Mouse (Mus musculus) heart, embryonic 12.5 days (tissue): ENCODE measurements around the gene Klhl35. TPM values are rescaled to one million over a fixed set of nuclear protein-coding genes. Genes with fewer than 3 reads are reported as not detected.

ENCODE experiments used
- ATAC-seq: fragments of 200-750 bp; cut with Nextera tagmentation; 2 replicates; pipeline ENCODE4 v1.8.0; 2017; ENCODE audit warnings: moderate TSS enrichment, moderate library complexity; ENCODE audit not compliant: insufficient number of reproducible peaks, low FRiP score
- H3K27ac ChIP-seq: fragments of 300-500 bp; sonication (generic); 2 replicates; pipeline ENCODE4 v1.5.1; 2016; ENCODE audit warnings: mild to moderate bottlenecking, moderate library complexity; ENCODE audit not compliant: poor library complexity, severe bottlenecking
- H3K27me3 ChIP-seq: fragments of 300-500 bp; sonication (generic); replicated peaks from 2 replicates; pipeline ENCODE4 v1.6.1; 2016; ENCODE audit warnings: mild to moderate bottlenecking, moderate library complexity
- H3K36me3 ChIP-seq: fragments of 300-500 bp; sonication (generic); 2 replicates; pipeline ENCODE4 v1.6.1; 2016; ENCODE audit warnings: mild to moderate bottlenecking, moderate library complexity
- H3K4me1 ChIP-seq: fragments of 300-500 bp; sonication (generic); replicated peaks from 2 replicates; pipeline ENCODE4 v1.6.1; 2016; ENCODE audit warnings: mild to moderate bottlenecking
- H3K4me2 ChIP-seq: fragments of 300-500 bp; sonication (generic); 2 replicates; pipeline ENCODE4 v1.6.1; 2016; ENCODE audit warnings: mild to moderate bottlenecking, moderate library complexity
- H3K4me3 ChIP-seq: fragments of 300-500 bp; sonication (generic); 2 replicates; pipeline ENCODE4 v1.5.1; 2016; ENCODE audit warnings: mild to moderate bottlenecking
- H3K9ac ChIP-seq: fragments of 300-500 bp; sonication (generic); 2 replicates; pipeline ENCODE4 v1.6.1; 2016; ENCODE audit warnings: mild to moderate bottlenecking, moderate library complexity
- H3K9me3 ChIP-seq: fragments of 300-500 bp; sonication (generic); replicated peaks from 2 replicates; pipeline ENCODE4 v1.6.1; 2016; ENCODE audit warnings: mild to moderate bottlenecking, moderate library complexity
- WGBS: fragments of 180-500 bp; shearing (Covaris S2); methylation state at CpG from one replicate; pipeline ENCODE4 v1.1.7; 2016; 5-methylcytosine and 5-hydroxymethylcytosine counted together
- polyA plus RNA-seq: library from polyadenylated mRNA; unstranded; fragments of >200 nt; fragmentation: Nextera tagmentation; extraction: Ambion mirVana; gene quantifications from 2 replicates; pipeline ENCODE4 v1.2.1, GENCODE M21; 2016

The Klhl35 gene
- polyA plus RNA-seq, 1 experiment from 2014 or later = 1.3 TPM

- Histone ChIP-seq H3K36me3 (peaks cover 23% of the 10 kb centered on the region), H3K27ac (no peak overlapping the region), H3K27me3 (no peaks in the 10 kb centered on the region), H3K9ac (no peak overlapping the region), H3K4me1 (peaks cover 23% of the 10 kb centered on the region), H3K9me3 (no peaks in the 10 kb centered on the region), H3K4me2 (no peak overlapping the region), H3K4me3 (no peak overlapping the region)
- ATAC-seq = no peak
- WGBS = 52% methylated on average over 3 of the region's 3 CpGs
Measured at GRCm38 (mm10) chr7:99449751-99450150, 16.1 kb upstream of the Klhl35 start.

DNA sequence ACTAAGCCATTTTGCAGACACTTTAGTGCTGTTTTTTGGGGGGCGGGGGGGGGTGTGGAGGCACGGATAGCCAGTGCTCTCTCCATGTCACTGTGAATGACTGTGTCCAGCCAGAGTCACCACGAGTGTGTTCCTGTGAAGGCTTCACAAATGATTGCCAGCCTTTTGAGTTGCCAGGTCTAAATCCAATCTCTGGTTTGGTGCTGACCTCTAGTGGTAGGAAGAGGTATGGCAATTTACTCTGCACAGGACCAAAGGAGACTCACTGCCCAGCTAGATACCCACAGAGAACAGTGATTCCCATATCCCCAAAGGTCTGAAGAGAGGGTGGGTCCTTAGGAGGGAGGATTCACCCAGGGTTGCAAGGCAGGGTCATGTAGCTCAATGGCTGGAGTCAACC is 15.1 kb upstream of the Klhl35 start:
- no peak overlapping the region for H3K27ac ChIP-seq
- 0% methylated on average over 3 of the region's 3 CpGs for WGBS
- H3K4me3 ChIP-seq = no peak overlapping the region
- H3K9ac ChIP-seq = no peak overlapping the region
- H3K9me3 ChIP-seq = no peaks in the 10 kb centered on the region
- no peaks in the 10 kb centered on the region for H3K27me3 ChIP-seq
- peaks cover 19% of the 10 kb centered on the region for H3K4me1 ChIP-seq
- peaks cover 31% of the 10 kb centered on the region for H3K36me3 ChIP-seq
- H3K4me2 ChIP-seq = no peak overlapping the region
- no peak for ATAC-seq

GRCm38 (mm10) chr7:99452859-99453258 is 12.9 kb upstream of the Klhl35 start:
- no peaks in the 10 kb centered on the region for H3K9me3 ChIP-seq
- H3K27ac ChIP-seq = no peak overlapping the region
- H3K36me3 ChIP-seq = peaks cover 51% of the 10 kb centered on the region
- peak overlapping the region; percentile 13; the same call in 1 of the 2 replicates for H3K9ac ChIP-seq
- H3K4me3 ChIP-seq = no peak overlapping the region
- no peak overlapping the region for H3K4me2 ChIP-seq
- 62% methylated on average over 7 of the region's 7 CpGs for WGBS
- ATAC-seq = no peak
- H3K27me3 ChIP-seq = no peaks in the 10 kb centered on the region
- H3K4me1 ChIP-seq = peaks cover 16% of the 10 kb centered on the region

- no peak for ATAC-seq
- Histone ChIP-seq H3K9ac (no peak overlapping the region), H3K27ac (no peak overlapping the region), H3K4me2 (no peak overlapping the region), H3K4me1 (peaks cover 16% of the 10 kb centered on the region), H3K36me3 (peaks cover 52% of the 10 kb centered on the region), H3K27me3 (no peaks in the 10 kb centered on the region), H3K9me3 (no peaks in the 10 kb centered on the region), H3K4me3 (no peak overlapping the region)
- WGBS = 76% methylated on average over 4 of the region's 4 CpGs
Measured at GRCm38 (mm10) chr7:99454044-99454443, 11.8 kb upstream of the Klhl35 start.

- WGBS = 86% methylated on average over 8 of the region's 8 CpGs
- Histone ChIP-seq H3K27ac (no peak overlapping the region), H3K9me3 (no peaks in the 10 kb centered on the region), H3K27me3 (no peaks in the 10 kb centered on the region), H3K36me3 (peaks cover 81% of the 10 kb centered on the region), H3K4me1 (no peaks in the 10 kb centered on the region), H3K4me3 (no peak overlapping the region), H3K9ac (no peak overlapping the region), H3K4me2 (no peak overlapping the region)
- ATAC-seq = no peak
Measured at GRCm38 (mm10) chr7:99458849-99459248, 7.0 kb upstream of the Klhl35 start.

- 82% methylated on average over 15 of the region's 15 CpGs for WGBS
Measured at GRCm38 (mm10) chr7:99459888-99460652, 5.7 kb upstream of the Klhl35 start.

GRCm38 (mm10) chr7:99463120-99463519 is 2.7 kb upstream of the Klhl35 start:
- 83% methylated on average over 2 of the region's 2 CpGs for WGBS
- no peak overlapping the region for H3K27ac ChIP-seq
- H3K9me3 ChIP-seq = no peaks in the 10 kb centered on the region
- no peak for ATAC-seq
- H3K27me3 ChIP-seq = no peaks in the 10 kb centered on the region
- H3K36me3 ChIP-seq = peaks cover 41% of the 10 kb centered on the region
- no peak overlapping the region for H3K4me3 ChIP-seq
- peaks cover 33% of the 10 kb centered on the region for H3K4me1 ChIP-seq
- H3K4me2 ChIP-seq = no peak overlapping the region
- no peak overlapping the region for H3K9ac ChIP-seq

More at GRCm38 (mm10) chr7:99459888-99460652, 5.7 kb upstream of the Klhl35 start:
- no peak overlapping the region for H3K27ac ChIP-seq
- no peak overlapping the region for H3K4me3 ChIP-seq
- H3K9ac ChIP-seq = no peak overlapping the region
- no peaks in the 10 kb centered on the region for H3K9me3 ChIP-seq
- H3K4me2 ChIP-seq = no peak overlapping the region
- peaks cover 3% of the 10 kb centered on the region; the same call in 1 of the 2 replicates for H3K4me1 ChIP-seq
- no peak for ATAC-seq
- no peaks in the 10 kb centered on the region for H3K27me3 ChIP-seq
- H3K36me3 ChIP-seq = peaks cover 70% of the 10 kb centered on the region

GRCm38 (mm10) chr7:99467916-99468282 is 2.1 kb downstream of the Klhl35 start:
- Histone ChIP-seq H3K4me2 (peak overlapping the region; percentile 79), H3K27ac (peak overlapping the region; percentile 88), H3K9ac (peak overlapping the region; percentile 75), H3K4me1 (peaks cover 39% of the 10 kb centered on the region), H3K9me3 (no peaks in the 10 kb centered on the region), H3K27me3 (no peaks in the 10 kb centered on the region), H3K4me3 (peak overlapping the region; percentile 54), H3K36me3 (peaks cover 18% of the 10 kb centered on the region)
- ATAC-seq = peak; percentile 44; the same call in 1 of the 2 replicates
- 11% methylated on average over 11 of the region's 11 CpGs for WGBS

GRCm38 (mm10) chr7:99468283-99469132 is 2.7 kb downstream of the Klhl35 start:
- Histone ChIP-seq H3K27ac (peak overlapping the region; percentile 88), H3K9me3 (no peaks in the 10 kb centered on the region), H3K4me2 (peak overlapping the region; percentile 79), H3K4me3 (peak overlapping the region; percentile 54), H3K36me3 (peaks cover 23% of the 10 kb centered on the region), H3K9ac (peak overlapping the region; percentile 75), H3K27me3 (no peaks in the 10 kb centered on the region), H3K4me1 (peaks cover 39% of the 10 kb centered on the region)
- peak; percentile 77 for ATAC-seq
- WGBS = 3% methylated on average over 142 of the region's 145 CpGs

- ATAC-seq = no peak
- 83% methylated on average over 17 of the region's 17 CpGs for WGBS
- Histone ChIP-seq H3K36me3 (peaks cover 34% of the 10 kb centered on the region), H3K4me2 (no peak overlapping the region), H3K9ac (no peak overlapping the region), H3K4me3 (no peak overlapping the region), H3K27me3 (no peaks in the 10 kb centered on the region), H3K4me1 (peaks cover 49% of the 10 kb centered on the region), H3K9me3 (no peaks in the 10 kb centered on the region), H3K27ac (no peak overlapping the region)
Measured at GRCm38 (mm10) chr7:99469680-99470405, 4.0 kb downstream of the Klhl35 start.

GRCm38 (mm10) chr7:99471578-99471977 is 5.8 kb downstream of the Klhl35 start:
- no peak overlapping the region for H3K4me2 ChIP-seq
- peaks cover 38% of the 10 kb centered on the region for H3K36me3 ChIP-seq
- H3K9me3 ChIP-seq = no peaks in the 10 kb centered on the region
- no peak overlapping the region for H3K4me3 ChIP-seq
- H3K27me3 ChIP-seq = no peaks in the 10 kb centered on the region
- H3K4me1 ChIP-seq = peaks cover 40% of the 10 kb centered on the region
- no peak overlapping the region for H3K27ac ChIP-seq
- ATAC-seq = no peak
- no peak overlapping the region for H3K9ac ChIP-seq
- WGBS = 47% methylated on average over 18 of the region's 18 CpGs
